Mouse (Mus musculus) kidney, postnatal 0 days (tissue): ENCODE data around the gene St13. TPM values are rescaled to one million over a fixed set of nuclear protein-coding genes. Genes with fewer than 3 reads are reported as not detected.
A peak's percentile ranks its signal among the peaks of the same experiment; 100 is the strongest.

ENCODE experiments used
- ATAC-seq: fragments of 200-750 bp; cut with Nextera tagmentation; replicated peaks from 2 replicates; pipeline ENCODE4 v1.8.0; 2017; ENCODE audit warnings: low read depth, moderate number of reproducible peaks, moderate TSS enrichment, moderate library complexity; ENCODE audit not compliant: low FRiP score
- DNase-seq: peaks from one replicate; pipeline ENCODE4 v3.0.0-alpha.2; 2016; ENCODE audit warnings: low spot score
- H3K27ac ChIP-seq: fragments of 300-500 bp; sonication (generic); 2 replicates; pipeline ENCODE4 v1.5.1; 2014; ENCODE audit warnings: mild to moderate bottlenecking
- H3K27me3 ChIP-seq: fragments of 300-500 bp; sonication (generic); 2 replicates; pipeline ENCODE4 v1.6.1; 2014; ENCODE audit warnings: low read length, mixed read lengths; ENCODE audit not compliant: insufficient read depth
- H3K36me3 ChIP-seq: fragments of 300-500 bp; sonication (generic); 2 replicates; pipeline ENCODE4 v1.6.1; 2014; ENCODE audit warnings: low read length, mixed read lengths; ENCODE audit not compliant: insufficient read depth
- H3K4me1 ChIP-seq: fragments of 300-500 bp; sonication (generic); replicated peaks from 2 replicates; pipeline ENCODE4 v1.6.1; 2014; ENCODE audit warnings: antibody characterized with exemption, low read length, mixed read lengths; ENCODE audit not compliant: insufficient read depth
- H3K4me2 ChIP-seq: fragments of 300-500 bp; sonication (generic); 2 replicates; pipeline ENCODE4 v1.6.1; 2014; ENCODE audit warnings: mild to moderate bottlenecking, low read length, moderate library complexity, mixed read lengths
- H3K4me3 ChIP-seq: fragments of 300-500 bp; sonication (generic); replicated peaks from 2 replicates; pipeline ENCODE4 v1.5.1; 2014; ENCODE audit warnings: low read depth, low read length
- H3K9ac ChIP-seq: fragments of 300-500 bp; sonication (generic); 2 replicates; pipeline ENCODE4 v1.6.1; 2014; ENCODE audit warnings: low read depth, low read length
- H3K9me3 ChIP-seq: fragments of 300-500 bp; sonication (generic); replicated peaks from 2 replicates; pipeline ENCODE4 v1.6.1; 2016; ENCODE audit warnings: low read length, inconsistent platforms, mixed read lengths
- CTCF ChIP-seq: IDR thresholded peaks from 2 replicates; pipeline ENCODE4 v1.5.1; 2016; ENCODE audit warnings: antibody characterized with exemption, low read depth, mild to moderate bottlenecking, moderate library complexity
- WGBS: fragments of 180-500 bp; shearing (Covaris S2); extraction: QIAGEN DNeasy Blood & Tissue Kit; methylation state at CpG from one replicate; pipeline ENCODE4 v1.1.7; 2014; 5-methylcytosine and 5-hydroxymethylcytosine counted together
- polyA plus RNA-seq: library from polyadenylated mRNA; unstranded; fragments of >200 nt; fragmentation: Nextera tagmentation; extraction: Ambion mirVana; gene quantifications from 2 replicates; pipeline ENCODE4 v1.2.1, GENCODE M21; 2015

Gene St13
- polyA plus RNA-seq, 1 experiment from 2014 or later: 173 TPM

DNA sequence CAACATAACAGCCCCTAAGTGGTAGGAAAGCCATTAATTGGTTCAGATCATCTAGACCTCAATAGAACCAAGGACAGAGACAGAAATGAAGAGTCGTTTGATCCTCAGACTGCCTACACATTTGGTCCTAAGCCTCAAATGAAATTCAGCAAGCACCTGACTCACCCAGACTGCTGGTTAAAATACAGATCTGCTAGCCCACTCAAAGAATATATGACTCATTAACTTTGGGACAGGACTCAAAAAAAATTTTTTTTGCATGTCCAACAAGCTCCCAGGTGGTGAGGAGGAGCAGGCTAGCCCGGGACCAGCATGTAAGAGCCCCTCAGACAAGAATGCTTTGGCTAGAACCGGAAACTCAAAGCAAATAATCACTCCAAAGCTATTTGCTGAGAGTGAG is 79.7 kb downstream of the St13 start:
- H3K27ac ChIP-seq: no peak overlapping the region
- H3K9me3 ChIP-seq: no peaks in the 10 kb centered on the region
- 96% methylated on average over 3 of the region's 3 CpGs for WGBS
- no peak for DNase-seq
- H3K36me3 ChIP-seq: peaks cover 51% of the 10 kb centered on the region
- no peak overlapping the region for H3K4me3 ChIP-seq
- no peaks in the 10 kb centered on the region for H3K4me1 ChIP-seq
- no peak overlapping the region for H3K4me2 ChIP-seq
- no peak for TF ChIP-seq CTCF
- ATAC-seq: no peak
- no peaks in the 10 kb centered on the region for H3K27me3 ChIP-seq
- H3K9ac ChIP-seq: no peak overlapping the region

DNA sequence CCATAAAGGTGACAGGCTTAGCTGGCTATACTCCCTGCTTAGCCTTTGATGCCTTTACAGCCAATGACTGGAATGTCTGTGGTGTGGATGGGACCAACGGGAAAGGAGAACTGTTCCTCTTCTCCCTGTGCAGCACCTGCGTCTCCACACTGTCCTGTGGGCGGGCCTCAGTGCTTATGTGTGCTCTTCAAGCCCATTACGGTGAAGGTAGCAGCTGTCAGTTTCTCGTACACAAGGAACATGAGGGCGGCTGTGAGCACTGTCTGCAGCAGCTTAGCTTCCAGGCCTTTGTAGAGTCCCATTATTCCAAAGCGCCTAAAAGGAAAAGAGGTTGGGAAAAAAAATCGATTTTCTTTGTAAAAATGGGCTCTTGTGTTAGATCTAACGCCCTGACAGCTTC is 80.4 kb downstream of the St13 start:
- Histone ChIP-seq H3K4me2 (no peak overlapping the region), H3K4me1 (no peaks in the 10 kb centered on the region), H3K4me3 (no peak overlapping the region), H3K36me3 (peaks cover 51% of the 10 kb centered on the region), H3K27me3 (no peaks in the 10 kb centered on the region), H3K27ac (no peak overlapping the region), H3K9ac (no peak overlapping the region), H3K9me3 (no peaks in the 10 kb centered on the region)
- TF ChIP-seq CTCF: no peak
- ATAC-seq (no peak), DNase-seq (no peak)
- WGBS: 93% methylated on average over 9 of the region's 9 CpGs

DNA sequence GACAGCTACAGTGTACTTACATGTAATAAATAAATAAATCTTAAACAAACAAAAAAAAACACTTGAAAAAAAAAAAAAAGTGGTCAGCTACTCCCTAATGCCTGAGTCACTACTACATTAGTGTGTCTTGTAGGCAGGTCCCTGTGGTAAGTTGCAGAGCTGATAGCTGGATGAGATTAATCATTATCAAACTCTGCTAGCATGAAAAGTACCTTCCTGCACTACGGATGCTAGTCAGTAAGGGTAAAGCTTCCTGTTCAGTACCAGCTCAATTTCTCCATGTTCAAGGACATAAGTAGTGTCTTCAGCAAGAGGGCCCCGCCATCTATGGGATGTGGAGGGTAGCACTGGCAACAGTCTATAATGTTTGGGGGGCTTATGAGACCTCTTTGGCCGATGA is 85.9 kb downstream of the St13 start:
- Histone ChIP-seq H3K9me3 (no peaks in the 10 kb centered on the region), H3K9ac (no peak overlapping the region), H3K4me3 (no peak overlapping the region), H3K27ac (no peak overlapping the region), H3K4me2 (no peak overlapping the region), H3K36me3 (peaks cover 25% of the 10 kb centered on the region), H3K4me1 (no peaks in the 10 kb centered on the region), H3K27me3 (no peaks in the 10 kb centered on the region)
- DNase-seq (no peak), ATAC-seq (no peak; the same call in 1 of the 2 replicates)
- TF ChIP-seq CTCF: peak; percentile 13; the same call in 1 of the 2 replicates
- WGBS: 76% methylated on average over 3 of the region's 3 CpGs

Other genes starting within 250 kb of the St13 start
- 13.2 and 14.1 TPM in 2 replicates for gene Mrtfa, start 209.3 kb downstream of the St13 start, polyA plus RNA-seq
- 0.78 and 0.88 TPM in 2 replicates for gene Mchr1, start 164.6 kb downstream of the St13 start, polyA plus RNA-seq
- gene Slc25a17, start 39.3 kb downstream of the St13 start, polyA plus RNA-seq: 153 and 157 TPM in 2 replicates
- gene Xpnpep3, start 61 bp upstream of the St13 start, polyA plus RNA-seq: 8.3 and 8.7 TPM in 2 replicates
- 0.61 and 0.62 TPM in 2 replicates for gene Dnajb7, start 8.2 kb upstream of the St13 start, polyA plus RNA-seq
- 517 and 563 TPM in 2 replicates for gene Rbx1, start 66.2 kb upstream of the St13 start, polyA plus RNA-seq
- 9.4 and 11.2 TPM in 2 replicates for gene Ep300, start 185.3 kb upstream of the St13 start, polyA plus RNA-seq